Mouse (Mus musculus): ENCODE data around the gene Cnnm4.

Gene Cnnm4

DNA sequence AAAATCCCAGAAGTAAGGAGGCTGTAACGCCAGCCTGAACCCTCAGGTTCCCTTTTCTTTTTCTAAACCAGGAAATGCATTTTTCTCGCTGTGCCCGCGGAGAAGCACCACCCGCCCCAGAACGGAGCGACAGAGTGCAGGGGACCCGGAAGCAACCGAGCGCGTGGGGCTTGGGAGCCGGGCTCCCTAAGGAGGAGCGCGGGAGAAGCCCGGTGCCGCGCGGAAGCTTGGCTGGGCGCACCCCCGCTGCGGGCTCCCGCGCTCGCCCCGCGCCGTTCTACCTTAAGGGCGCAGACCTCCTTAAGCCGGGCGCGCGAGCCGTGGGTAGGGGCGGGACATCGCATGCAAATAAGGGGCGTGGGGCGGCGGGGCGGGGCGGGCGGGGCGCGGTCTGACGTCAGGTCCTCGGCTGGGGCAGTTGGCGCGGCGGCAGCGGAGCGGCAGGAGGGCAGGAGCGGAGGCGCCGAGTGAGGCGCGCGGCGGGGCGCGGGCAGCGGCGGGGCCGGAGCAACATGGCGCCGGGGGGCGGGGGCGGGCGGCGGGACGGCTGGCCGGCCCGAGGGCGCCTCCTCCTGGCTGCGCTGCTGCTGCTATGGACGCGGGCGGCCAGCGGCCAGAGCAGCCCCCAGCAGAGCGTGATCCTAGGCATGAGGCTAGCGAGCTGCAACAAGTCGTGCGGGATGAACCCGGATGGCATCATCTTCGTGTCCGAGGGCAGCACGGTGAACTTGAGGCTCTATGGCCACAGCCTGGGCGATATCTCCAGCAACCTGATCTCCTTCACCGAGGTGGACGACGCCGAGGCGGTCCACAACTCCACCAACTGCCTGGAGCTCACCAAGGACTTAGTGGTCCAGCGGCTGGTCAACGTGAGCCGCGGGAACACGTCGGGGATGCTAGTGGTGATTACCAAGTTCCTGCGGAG is at the start of gene Cnnm4:
Gene Cnnm4 (plus strand): TSS at position 440 of the 925 bp plus-strand sequence.
- in situ Hi-C loops (cut with MboI; ENCODE audit: low pct_unique_long_range_greater_than_20kb in 1 of 2, low sequenced_read_pairs in 2 of 2, unreplicated experiment in 1 of 2) = no loop called here

DNA sequence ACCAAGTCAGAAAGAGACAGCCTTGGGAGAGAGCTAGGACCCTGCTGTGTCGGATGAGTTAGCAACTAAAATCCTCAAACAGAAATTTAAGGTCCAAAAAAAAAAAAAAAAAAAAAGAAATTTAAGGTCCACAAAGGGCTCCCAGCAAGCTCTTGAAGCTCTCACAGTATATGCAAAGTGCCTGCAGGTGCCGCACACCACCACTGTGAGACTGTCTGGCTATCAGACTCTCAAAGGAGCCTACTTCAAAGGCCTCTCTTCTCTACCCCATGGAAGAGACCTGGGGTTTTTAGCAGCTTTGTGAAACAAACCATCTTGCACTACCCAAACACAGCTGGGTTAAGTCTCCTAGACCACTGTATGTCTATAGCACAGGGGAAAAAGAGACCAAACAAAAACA is 41.9 kb upstream of the Cnnm4 start:
- in situ Hi-C loops (cut with MboI; ENCODE audit: low pct_unique_long_range_greater_than_20kb in 1 of 2, low sequenced_read_pairs in 2 of 2, unreplicated experiment in 1 of 2) = no loop called here

DNA sequence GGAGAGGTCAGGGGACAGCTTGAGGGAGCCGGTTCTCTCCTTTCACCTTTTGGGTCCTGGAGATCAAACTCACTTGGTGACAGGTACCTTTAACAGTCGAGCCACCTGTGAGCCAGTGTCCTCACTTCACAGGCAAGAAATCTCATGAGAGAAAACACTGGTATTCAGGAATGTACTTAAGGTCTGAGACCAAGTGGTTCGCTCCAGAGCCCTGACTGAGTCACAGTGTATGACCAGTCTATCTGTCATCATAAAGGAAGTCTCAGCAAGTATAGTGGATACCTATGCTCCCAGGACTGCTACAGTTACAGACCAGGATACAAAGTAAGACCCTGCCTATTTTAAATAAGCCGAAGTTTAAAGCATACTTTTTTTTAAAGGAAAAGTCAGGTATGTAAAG is 38.4 kb upstream of the Cnnm4 start:
- in situ Hi-C loops (cut with MboI; ENCODE audit: low pct_unique_long_range_greater_than_20kb in 1 of 2, low sequenced_read_pairs in 2 of 2, unreplicated experiment in 1 of 2) = no loop called here

DNA sequence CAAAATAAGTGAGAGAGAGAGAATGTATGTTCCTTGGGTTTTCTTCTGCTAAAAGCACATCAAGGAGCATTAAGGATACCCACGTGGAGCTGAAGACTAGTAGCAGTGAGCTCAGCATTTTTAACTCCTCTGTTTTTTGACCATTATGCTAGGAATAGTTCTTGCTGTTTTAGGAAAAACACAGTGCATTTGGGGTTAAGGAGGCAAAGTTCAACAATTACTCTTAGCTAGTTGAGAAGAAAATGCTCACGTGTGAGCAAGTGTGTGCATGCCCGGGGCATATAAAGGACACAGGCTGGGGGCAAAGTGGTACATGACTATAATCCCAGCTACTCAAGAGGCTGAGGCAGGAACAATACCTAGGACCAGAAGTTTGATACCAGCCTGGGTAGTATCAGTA is 37.8 kb upstream of the Cnnm4 start:
- in situ Hi-C loops (cut with MboI; ENCODE audit: low pct_unique_long_range_greater_than_20kb in 1 of 2, low sequenced_read_pairs in 2 of 2, unreplicated experiment in 1 of 2) = no loop called here

DNA sequence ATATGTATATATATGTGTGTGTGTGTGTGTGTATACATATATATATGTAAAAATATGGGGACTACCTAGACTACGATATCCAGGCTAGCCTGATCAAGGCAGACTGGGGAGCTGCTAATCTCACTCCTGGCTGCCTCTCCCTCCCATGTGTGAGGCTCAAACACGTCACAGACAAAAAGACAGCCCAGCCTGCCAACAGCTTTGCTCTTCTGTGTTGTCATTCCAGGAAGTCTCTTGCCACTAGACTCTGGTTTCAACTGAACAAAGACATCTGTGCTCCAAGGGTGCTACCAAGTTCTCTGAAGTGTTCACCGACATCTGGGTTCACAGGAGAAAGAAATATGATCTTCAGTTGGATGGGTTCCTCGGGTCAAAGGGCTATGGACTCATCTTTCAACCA is 36.3 kb upstream of the Cnnm4 start:
- in situ Hi-C loops (cut with MboI; ENCODE audit: low pct_unique_long_range_greater_than_20kb in 1 of 2, low sequenced_read_pairs in 2 of 2, unreplicated experiment in 1 of 2) = no loop called here

DNA sequence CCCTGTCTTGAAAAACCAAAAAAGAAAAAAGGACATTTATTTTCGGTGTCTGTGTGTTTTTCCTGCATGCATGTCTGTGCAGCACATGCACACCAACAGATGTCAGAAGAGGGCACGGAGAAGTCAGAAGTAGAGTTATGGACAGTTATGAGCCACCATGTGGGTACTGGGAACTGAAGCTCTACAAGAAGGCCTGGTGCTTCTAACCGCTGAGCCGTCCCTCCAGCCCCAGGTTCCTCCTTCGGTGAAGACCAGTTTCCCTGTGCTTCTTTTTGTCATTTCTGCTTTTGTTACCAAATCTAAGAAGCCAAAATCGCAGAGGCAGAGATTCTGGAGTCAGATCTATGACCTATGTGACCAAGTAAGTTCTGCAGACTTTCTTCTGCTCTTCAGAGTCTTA is 34.9 kb upstream of the Cnnm4 start:
- in situ Hi-C loops (cut with MboI; ENCODE audit: low pct_unique_long_range_greater_than_20kb in 1 of 2, low sequenced_read_pairs in 2 of 2, unreplicated experiment in 1 of 2) = no loop called here

DNA sequence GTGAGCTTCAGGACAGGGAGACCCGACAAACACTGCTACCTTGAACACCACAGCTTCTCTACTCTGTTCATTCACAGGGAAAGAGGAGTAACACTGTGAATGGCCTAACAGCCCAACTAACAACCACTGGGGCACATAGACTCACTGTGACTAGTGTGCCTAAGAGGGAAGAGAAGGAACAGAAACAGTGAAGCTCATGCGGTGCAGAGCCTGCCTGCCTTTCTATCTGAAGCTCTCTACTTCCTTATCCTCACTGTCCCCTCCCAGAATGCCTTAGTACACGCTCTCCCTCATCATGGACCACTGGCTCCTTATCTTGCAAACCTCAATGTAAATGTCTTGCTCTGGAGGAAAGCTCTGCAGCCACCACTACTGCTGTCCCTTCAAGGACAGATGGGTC is 34.2 kb upstream of the Cnnm4 start:
- in situ Hi-C loops (cut with MboI; ENCODE audit: low pct_unique_long_range_greater_than_20kb in 1 of 2, low sequenced_read_pairs in 2 of 2, unreplicated experiment in 1 of 2) = no loop called here

DNA sequence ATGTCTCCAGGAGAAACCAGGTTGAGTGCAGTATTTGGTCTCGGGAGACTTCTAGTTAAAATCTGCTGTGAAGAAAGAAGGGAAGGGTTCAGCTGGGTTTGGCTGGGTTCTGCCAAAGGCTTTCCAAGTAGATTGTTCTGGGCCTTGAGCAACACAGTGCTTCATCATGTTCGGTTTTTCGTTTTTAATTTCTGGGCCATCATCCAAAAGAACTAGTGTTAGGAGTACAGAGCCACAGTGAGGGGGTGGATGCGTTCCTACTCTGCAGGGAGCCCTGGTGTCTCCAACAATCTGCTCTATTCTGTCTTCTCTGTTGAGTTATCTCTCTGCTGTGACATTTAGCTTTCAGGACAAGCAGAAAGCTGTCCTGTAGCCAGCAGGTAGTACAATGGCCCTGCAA is 30.3 kb upstream of the Cnnm4 start:
- in situ Hi-C loops (cut with MboI; ENCODE audit: low pct_unique_long_range_greater_than_20kb in 1 of 2, low sequenced_read_pairs in 2 of 2, unreplicated experiment in 1 of 2) = no loop called here

DNA sequence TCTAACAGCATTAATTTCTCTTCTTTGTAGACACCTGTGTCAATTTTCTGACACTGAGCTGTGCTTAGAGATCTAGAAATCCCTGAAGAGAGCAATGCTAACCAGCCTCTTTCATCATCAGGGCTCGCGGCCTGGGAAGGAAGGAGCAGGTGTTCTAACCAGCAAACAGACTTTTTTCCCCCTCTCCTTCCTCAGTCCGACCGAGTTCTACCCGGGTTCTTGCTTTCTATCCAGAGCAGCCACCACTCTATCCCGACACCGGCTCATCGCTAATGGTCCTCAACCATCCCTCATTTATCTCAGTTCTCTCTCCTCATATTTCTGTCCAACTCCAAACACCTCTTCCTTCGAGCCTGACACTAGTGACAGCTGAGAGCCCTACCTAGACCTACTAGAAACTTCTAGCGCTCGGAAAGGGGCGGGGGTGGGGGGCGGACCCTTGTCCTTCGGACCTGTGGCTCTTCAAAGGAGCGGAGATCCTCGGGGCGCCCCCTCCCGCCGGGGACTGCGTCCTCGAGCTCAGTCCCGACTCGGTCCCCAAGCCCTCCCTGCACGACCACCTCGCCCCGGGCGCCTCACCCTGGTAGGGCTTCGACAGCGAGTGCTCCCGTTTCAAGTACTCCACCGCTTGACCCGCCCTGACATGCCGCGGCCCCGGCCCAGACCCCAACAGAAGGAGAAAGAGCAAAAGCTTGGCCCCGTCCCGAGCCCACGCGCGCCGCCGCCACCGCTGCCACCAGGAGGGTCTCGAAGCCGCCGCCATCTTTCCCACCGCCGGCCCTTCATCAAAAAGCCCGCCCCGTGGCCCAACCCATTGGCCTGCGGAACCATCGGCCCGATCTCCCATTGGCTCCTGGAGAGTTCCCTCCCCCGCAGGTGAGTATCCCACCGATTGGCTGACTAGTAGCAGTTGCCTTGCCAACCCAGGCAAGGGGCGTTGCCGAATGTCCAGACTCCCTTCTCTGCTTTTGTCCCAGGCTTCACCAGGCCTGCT is 26.7 kb upstream of the Cnnm4 start, which contains the start of gene Lman2l:
Gene Lman2l (minus strand): TSS at position 801 of the 994 bp plus-strand sequence.
- in situ Hi-C loops (cut with MboI; ENCODE audit: low pct_unique_long_range_greater_than_20kb in 1 of 2, low sequenced_read_pairs in 2 of 2, unreplicated experiment in 1 of 2) = no loop called here

DNA sequence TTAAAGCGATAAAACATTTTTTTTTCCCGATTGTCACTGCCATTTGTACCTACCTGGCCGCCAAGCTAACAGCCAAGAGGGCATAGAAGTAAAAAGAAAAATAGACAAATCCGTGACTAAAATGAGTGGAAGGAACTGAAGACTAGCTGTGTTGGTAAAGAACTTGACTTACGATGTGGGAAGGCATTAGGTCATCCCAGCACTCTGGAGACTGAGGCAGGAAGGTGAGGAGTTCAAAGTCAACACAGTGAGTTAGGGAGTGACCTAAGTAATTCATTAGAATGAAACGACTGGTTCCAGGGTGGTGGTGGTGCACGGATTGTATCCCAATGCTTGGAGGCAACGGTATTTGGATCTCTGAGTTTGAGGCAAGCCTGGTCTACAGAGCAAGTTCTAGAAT is 25.9 kb upstream of the Cnnm4 start:
- in situ Hi-C loops (cut with MboI; ENCODE audit: low pct_unique_long_range_greater_than_20kb in 1 of 2, low sequenced_read_pairs in 2 of 2, unreplicated experiment in 1 of 2) = no loop called here

DNA sequence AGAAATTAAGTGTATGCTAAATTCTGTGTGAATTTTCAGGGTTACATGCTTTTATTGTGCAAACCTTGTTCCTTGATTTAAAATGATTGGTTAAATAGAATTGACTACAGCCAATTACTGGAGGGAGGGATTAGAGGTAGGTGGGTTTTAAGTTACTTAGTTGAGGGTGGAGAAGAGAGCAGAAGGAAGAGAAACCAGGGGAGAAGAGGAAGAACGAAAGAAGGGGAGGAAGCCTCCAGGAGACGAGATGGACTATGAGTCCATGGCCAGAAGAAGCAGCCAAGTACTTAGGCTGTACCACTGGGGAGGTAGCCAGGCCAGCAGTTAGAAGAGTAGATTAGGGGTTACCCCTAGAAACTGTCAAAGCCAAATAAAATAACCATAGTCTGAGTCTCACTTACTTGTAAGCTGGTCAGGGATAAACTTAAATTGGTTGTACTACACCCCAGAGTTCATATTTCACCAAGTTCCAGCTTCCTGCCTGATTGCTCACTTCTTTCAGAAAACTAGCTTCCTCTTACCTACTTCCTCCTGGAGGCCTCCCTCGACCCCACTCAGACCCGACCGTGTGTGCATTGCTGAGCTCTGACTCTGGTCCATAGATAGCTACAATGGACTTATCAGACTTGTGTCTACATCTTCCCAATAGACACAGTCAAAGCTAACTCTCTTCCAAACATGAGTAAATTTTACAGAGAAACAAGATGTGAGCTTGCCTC is 25.2 kb upstream of the Cnnm4 start:
- in situ Hi-C loops (cut with MboI; ENCODE audit: low pct_unique_long_range_greater_than_20kb in 1 of 2, low sequenced_read_pairs in 2 of 2, unreplicated experiment in 1 of 2) = no loop called here

DNA sequence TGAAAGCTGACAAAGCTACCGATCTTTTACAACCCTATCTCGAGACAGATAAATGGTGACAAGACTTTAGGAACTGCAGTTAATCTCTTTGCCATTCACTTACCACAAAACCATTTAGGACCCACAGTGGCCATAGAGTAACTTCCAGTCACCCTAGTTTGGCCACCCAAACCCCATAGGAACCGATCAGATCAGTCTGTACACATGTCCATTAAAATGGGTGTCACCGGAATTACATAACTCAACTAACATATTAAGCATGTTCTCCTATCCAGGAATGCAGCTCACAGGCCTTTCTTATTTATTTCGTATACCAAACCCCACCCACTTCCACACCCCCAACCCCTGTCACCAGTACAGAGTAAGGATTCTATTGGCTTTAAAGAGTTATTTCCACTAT is 24.6 kb upstream of the Cnnm4 start:
- in situ Hi-C loops (cut with MboI; ENCODE audit: low pct_unique_long_range_greater_than_20kb in 1 of 2, low sequenced_read_pairs in 2 of 2, unreplicated experiment in 1 of 2) = no loop called here

DNA sequence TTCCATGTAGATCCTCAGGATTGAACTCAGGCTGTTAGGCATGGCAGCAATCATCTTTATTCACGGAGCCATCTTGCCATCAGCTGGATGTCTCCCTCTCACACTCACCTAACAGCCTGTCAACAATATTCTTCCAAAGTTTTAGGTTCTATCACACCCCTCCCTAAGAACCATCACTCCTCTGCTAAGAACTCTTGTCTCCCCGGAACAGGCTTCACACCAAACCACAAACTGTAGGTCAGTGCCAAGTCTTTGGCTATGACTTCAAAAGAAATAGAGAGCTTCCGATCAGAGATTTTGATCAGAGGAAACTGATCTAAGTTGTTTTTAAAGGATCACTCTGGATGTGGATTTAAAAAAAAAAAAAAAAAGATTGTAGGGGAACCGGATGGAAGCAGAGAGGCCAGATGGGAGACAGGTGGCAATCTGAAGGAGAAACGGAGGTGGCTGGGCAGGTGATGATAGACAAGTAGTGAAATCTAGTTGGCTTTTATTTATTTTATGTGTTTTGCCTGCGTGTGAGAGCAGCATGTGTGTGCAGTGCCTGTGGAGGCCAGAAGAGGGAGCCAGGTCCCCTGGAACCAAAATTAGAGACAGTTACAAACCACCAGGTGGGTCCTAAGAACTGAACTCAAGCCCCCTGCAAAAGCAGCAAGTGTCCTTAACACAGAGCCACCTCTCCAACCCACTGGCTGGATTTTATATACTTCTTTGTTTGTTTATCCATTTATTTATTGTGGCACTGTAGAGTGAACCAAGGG is 17.2 kb upstream of the Cnnm4 start:
- in situ Hi-C loops (cut with MboI; ENCODE audit: low pct_unique_long_range_greater_than_20kb in 1 of 2, low sequenced_read_pairs in 2 of 2, unreplicated experiment in 1 of 2) = no loop called here

DNA sequence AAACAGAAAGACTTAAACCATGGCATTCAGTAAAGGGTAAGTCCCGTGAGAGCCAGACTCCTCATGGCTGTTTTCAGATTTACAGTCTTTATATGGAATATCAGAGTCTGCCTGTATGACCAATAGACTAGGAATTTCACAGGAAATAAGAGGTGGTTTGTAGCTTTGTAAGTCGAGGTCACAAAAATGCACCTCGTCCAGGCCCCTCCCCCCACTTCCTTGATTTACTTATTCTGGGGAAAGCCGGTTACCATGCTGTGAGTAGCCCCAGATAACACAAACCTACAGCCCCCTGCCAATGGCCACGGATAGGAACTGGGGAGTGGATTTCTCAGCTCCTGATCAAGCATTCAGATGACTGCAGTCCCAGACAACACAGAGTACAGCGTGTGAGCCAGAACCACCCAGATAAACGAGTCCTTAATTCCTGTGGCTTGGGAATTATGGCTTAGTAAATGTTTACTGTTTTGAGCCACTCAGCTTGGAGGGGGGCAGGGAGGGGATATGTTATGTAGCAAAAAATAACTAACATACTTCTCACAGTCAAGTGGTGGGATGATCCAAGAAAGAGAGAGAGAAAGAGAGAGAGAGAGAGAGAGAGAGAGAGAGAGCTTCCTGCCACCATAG is 13.9 kb upstream of the Cnnm4 start:
- in situ Hi-C loops (cut with MboI; ENCODE audit: low pct_unique_long_range_greater_than_20kb in 1 of 2, low sequenced_read_pairs in 2 of 2, unreplicated experiment in 1 of 2) = no loop called here

DNA sequence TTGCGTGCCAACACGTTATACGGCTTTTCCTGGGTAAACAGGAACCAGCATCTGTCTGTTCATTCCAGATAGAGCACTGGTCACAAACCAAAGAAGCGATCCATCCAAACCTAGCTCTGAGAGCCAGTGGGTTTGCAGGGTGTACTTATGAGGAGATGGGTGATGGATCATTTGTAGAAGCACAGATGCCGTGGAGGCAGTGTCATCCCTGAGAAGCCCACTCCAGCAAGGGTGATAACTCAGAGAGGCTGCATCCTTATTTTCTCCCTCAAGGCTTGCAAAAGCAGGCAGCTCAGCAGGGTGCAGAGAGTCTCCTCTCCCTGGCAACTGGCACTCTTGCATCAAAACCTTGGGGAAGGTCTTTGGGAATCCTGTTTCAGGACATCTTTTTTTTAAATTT is 13.3 kb upstream of the Cnnm4 start:
- in situ Hi-C loops (cut with MboI; ENCODE audit: low pct_unique_long_range_greater_than_20kb in 1 of 2, low sequenced_read_pairs in 2 of 2, unreplicated experiment in 1 of 2) = no loop called here

DNA sequence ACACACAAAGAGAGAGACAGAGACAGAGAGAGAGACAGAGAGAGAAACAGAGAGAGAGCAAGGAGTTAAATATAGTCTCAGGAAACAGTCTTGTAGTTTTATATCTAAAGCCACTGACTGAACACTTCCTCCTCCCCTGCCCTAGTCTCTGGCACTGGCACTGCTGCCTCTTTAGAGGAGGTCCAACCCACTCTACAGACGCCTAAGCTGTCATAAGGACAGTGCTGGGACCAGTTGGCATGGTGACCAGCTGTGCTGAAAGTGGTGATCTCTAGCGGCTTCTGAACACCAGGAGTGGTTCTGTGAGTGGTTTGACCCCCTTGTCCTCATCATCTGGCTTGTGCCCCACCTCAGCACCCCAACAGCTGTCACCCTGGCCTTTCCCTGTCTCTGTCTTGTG is 9.6 kb upstream of the Cnnm4 start:
- in situ Hi-C loops (cut with MboI; ENCODE audit: low pct_unique_long_range_greater_than_20kb in 1 of 2, low sequenced_read_pairs in 2 of 2, unreplicated experiment in 1 of 2) = no loop called here

DNA sequence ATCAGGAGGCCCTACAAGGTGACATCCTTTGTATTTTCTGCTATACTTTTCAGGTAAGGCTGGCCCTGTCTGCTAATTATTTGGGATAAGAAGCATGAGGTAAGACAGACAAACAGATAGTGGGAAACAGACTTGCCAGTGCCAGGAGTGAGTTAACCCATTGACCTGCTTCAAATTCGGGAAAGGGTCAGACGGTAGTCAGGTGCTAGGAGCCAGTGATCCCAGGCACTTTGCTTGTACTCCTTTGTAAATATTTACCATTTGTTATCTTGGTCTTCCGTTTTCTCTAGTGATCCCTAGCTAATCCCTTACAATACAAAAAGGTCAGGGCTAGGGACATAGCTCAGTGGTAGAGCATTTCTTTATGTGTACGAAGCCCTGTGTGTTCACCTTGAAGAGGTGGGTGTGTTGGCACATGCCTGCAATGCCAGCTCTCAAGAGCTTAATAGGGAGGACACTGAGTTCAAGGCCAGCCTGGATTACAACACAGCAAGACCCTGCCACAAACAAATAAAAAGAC is 5.7 kb upstream of the Cnnm4 start:
- in situ Hi-C loops (cut with MboI; ENCODE audit: low pct_unique_long_range_greater_than_20kb in 1 of 2, low sequenced_read_pairs in 2 of 2, unreplicated experiment in 1 of 2) = no loop called here
